Mouse (Mus musculus) liver, embryonic 12.5 days (tissue): Measurements from ENCODE around the gene Cldn17. TPM values are rescaled to one million over a fixed set of nuclear protein-coding genes. Genes with fewer than 3 reads are reported as not detected.

Source experiments
- ATAC-seq: fragments of 200-750 bp; cut with Nextera tagmentation; 2 replicates; pipeline ENCODE4 v1.8.0; 2017; ENCODE audit warnings: moderate number of reproducible peaks, mild to moderate bottlenecking, moderate library complexity
- H3K27ac ChIP-seq: fragments of 300-500 bp; sonication (generic); 2 replicates; pipeline ENCODE4 v1.5.1; 2016; ENCODE audit warnings: mild to moderate bottlenecking
- H3K27me3 ChIP-seq: fragments of 300-500 bp; sonication (generic); replicated peaks from 2 replicates; pipeline ENCODE4 v1.6.1; 2016; ENCODE audit warnings: mild to moderate bottlenecking, moderate library complexity
- H3K36me3 ChIP-seq: fragments of 300-500 bp; sonication (generic); 2 replicates; pipeline ENCODE4 v1.6.1; 2016; ENCODE audit warnings: mild to moderate bottlenecking, moderate library complexity
- H3K4me1 ChIP-seq: fragments of 300-500 bp; sonication (generic); 2 replicates; pipeline ENCODE4 v1.6.1; 2016
- H3K4me2 ChIP-seq: fragments of 300-500 bp; sonication (generic); 2 replicates; pipeline ENCODE4 v1.6.1; 2016; ENCODE audit warnings: mild to moderate bottlenecking, moderate library complexity
- H3K4me3 ChIP-seq: fragments of 300-500 bp; sonication (generic); 2 replicates; pipeline ENCODE4 v1.5.1; 2016; ENCODE audit warnings: mild to moderate bottlenecking, moderate library complexity
- H3K9ac ChIP-seq: fragments of 300-500 bp; sonication (generic); 2 replicates; pipeline ENCODE4 v1.6.1; 2016; ENCODE audit warnings: mild to moderate bottlenecking, moderate library complexity
- H3K9me3 ChIP-seq: fragments of 300-500 bp; sonication (generic); replicated peaks from 2 replicates; pipeline ENCODE4 v1.6.1; 2016; ENCODE audit warnings: mild to moderate bottlenecking, moderate library complexity
- WGBS: fragments of 180-500 bp; shearing (Covaris S2); methylation state at CpG from one replicate; pipeline ENCODE4 v1.1.7; 2016; ENCODE audit not compliant: insufficient replicate concordance; 5-methylcytosine and 5-hydroxymethylcytosine counted together
- polyA plus RNA-seq: library from polyadenylated mRNA; unstranded; fragments of >200 nt; fragmentation: Nextera tagmentation; extraction: Ambion mirVana; gene quantifications from 2 replicates; pipeline ENCODE4 v1.2.1, GENCODE M21; 2016

Gene Cldn17
- not detected in 2 replicates for polyA plus RNA-seq

GRCm38 (mm10) chr16:88506878-88507277 is at the start of gene Cldn17:
TSS of gene Cldn17 (minus strand) at chr16:88506978.
- ATAC-seq, result no peak
- no peaks in the 10 kb centered on the region for H3K27me3 ChIP-seq
- WGBS, result 79% methylated on average over 6 of the region's 6 CpGs
- H3K4me3 ChIP-seq, result no peak within 1 kb of the TSS
- no peaks in the 10 kb centered on the region for H3K4me1 ChIP-seq
- H3K36me3 ChIP-seq, result no peaks in the 10 kb centered on the region
- H3K4me2 ChIP-seq, result no peak within 1 kb of the TSS
- H3K9me3 ChIP-seq, result no peaks in the 10 kb centered on the region
- H3K27ac ChIP-seq, result no peak within 1 kb of the TSS
- no peak within 1 kb of the TSS for H3K9ac ChIP-seq

GRCm38 (mm10) chr16:88542488-88542887 is 35.7 kb upstream of the Cldn17 start:
- H3K4me3 ChIP-seq, result no peak overlapping the region
- H3K9ac ChIP-seq, result no peak overlapping the region
- WGBS, result 49% methylated on average over 6 of the region's 6 CpGs
- no peaks in the 10 kb centered on the region for H3K9me3 ChIP-seq
- H3K4me2 ChIP-seq, result no peak overlapping the region
- no peaks in the 10 kb centered on the region for H3K27me3 ChIP-seq
- H3K36me3 ChIP-seq, result no peaks in the 10 kb centered on the region
- H3K27ac ChIP-seq, result no peak overlapping the region
- H3K4me1 ChIP-seq, result no peaks in the 10 kb centered on the region
- ATAC-seq, result no peak

GRCm38 (mm10) chr16:88539841-88540487 is 33.2 kb upstream of the Cldn17 start:
- Histone ChIP-seq H3K9ac (no peak overlapping the region), H3K27me3 (no peaks in the 10 kb centered on the region), H3K4me1 (no peaks in the 10 kb centered on the region), H3K36me3 (no peaks in the 10 kb centered on the region), H3K4me2 (no peak overlapping the region), H3K27ac (no peak overlapping the region), H3K4me3 (no peak overlapping the region), H3K9me3 (no peaks in the 10 kb centered on the region)
- WGBS, result 49% methylated on average over 3 of the region's 3 CpGs
- ATAC-seq, result no peak

GRCm38 (mm10) chr16:88511348-88511747 is 4.6 kb upstream of the Cldn17 start:
- Histone ChIP-seq H3K4me3 (no peak overlapping the region), H3K4me2 (no peak overlapping the region)

GRCm38 (mm10) chr16:88508150-88508549 is 1.4 kb upstream of the Cldn17 start:
- 33% methylated on average over 4 of the region's 4 CpGs for WGBS
- H3K9ac ChIP-seq, result no peak overlapping the region
- H3K9me3 ChIP-seq, result no peaks in the 10 kb centered on the region
- H3K4me2 ChIP-seq, result no peak overlapping the region
- H3K4me3 ChIP-seq, result no peak overlapping the region
- no peaks in the 10 kb centered on the region for H3K27me3 ChIP-seq
- no peak for ATAC-seq
- no peaks in the 10 kb centered on the region for H3K4me1 ChIP-seq
- no peaks in the 10 kb centered on the region for H3K36me3 ChIP-seq
- no peak overlapping the region for H3K27ac ChIP-seq

More at GRCm38 (mm10) chr16:88511348-88511747, 4.6 kb upstream of the Cldn17 start:
- Histone ChIP-seq H3K9ac (no peak overlapping the region), H3K27me3 (no peaks in the 10 kb centered on the region), H3K36me3 (no peaks in the 10 kb centered on the region), H3K9me3 (no peaks in the 10 kb centered on the region), H3K4me1 (no peaks in the 10 kb centered on the region), H3K27ac (no peak overlapping the region)
- ATAC-seq, result no peak

- H3K4me3 ChIP-seq, result no peak overlapping the region
- H3K4me1 ChIP-seq, result no peaks in the 10 kb centered on the region
- H3K36me3 ChIP-seq, result no peaks in the 10 kb centered on the region
- no peak overlapping the region for H3K27ac ChIP-seq
- WGBS, result 85% methylated on average over 11 of the region's 11 CpGs
- ATAC-seq, result no peak
- H3K27me3 ChIP-seq, result no peaks in the 10 kb centered on the region
- H3K9ac ChIP-seq, result no peak overlapping the region
- no peaks in the 10 kb centered on the region for H3K9me3 ChIP-seq
- no peak overlapping the region for H3K4me2 ChIP-seq
These were observed 440 bp downstream of the Cldn17 start for GRCm38 (mm10) chr16:88506338-88506737.

- no peaks in the 10 kb centered on the region for H3K27me3 ChIP-seq
- H3K4me3 ChIP-seq, result no peak overlapping the region
- no peak for ATAC-seq
- no peaks in the 10 kb centered on the region for H3K4me1 ChIP-seq
- H3K9ac ChIP-seq, result no peak overlapping the region
- H3K36me3 ChIP-seq, result no peaks in the 10 kb centered on the region
- no peaks in the 10 kb centered on the region for H3K9me3 ChIP-seq
- H3K27ac ChIP-seq, result no peak overlapping the region
- H3K4me2 ChIP-seq, result no peak overlapping the region
These were observed 18.7 kb downstream of the Cldn17 start for GRCm38 (mm10) chr16:88488096-88488495.

- 41% methylated on average over 3 of the region's 3 CpGs for WGBS
- no peak overlapping the region for H3K27ac ChIP-seq
- H3K27me3 ChIP-seq, result no peaks in the 10 kb centered on the region
- H3K36me3 ChIP-seq, result no peaks in the 10 kb centered on the region
- H3K4me1 ChIP-seq, result no peaks in the 10 kb centered on the region
- ATAC-seq, result no peak
- H3K4me2 ChIP-seq, result no peak overlapping the region
- no peak overlapping the region for H3K4me3 ChIP-seq
- no peak overlapping the region for H3K9ac ChIP-seq
- no peaks in the 10 kb centered on the region for H3K9me3 ChIP-seq
These were observed 26.6 kb downstream of the Cldn17 start for GRCm38 (mm10) chr16:88480011-88480774.

- H3K27me3 ChIP-seq, result no peaks in the 10 kb centered on the region
- H3K4me2 ChIP-seq, result no peak overlapping the region
- no peak for ATAC-seq
- no peak overlapping the region for H3K9ac ChIP-seq
- H3K4me1 ChIP-seq, result no peaks in the 10 kb centered on the region
- H3K27ac ChIP-seq, result no peak overlapping the region
- no peaks in the 10 kb centered on the region for H3K9me3 ChIP-seq
- 79% methylated on average over 3 of the region's 3 CpGs for WGBS
- H3K36me3 ChIP-seq, result no peaks in the 10 kb centered on the region
- no peak overlapping the region for H3K4me3 ChIP-seq
These were observed 43.5 kb downstream of the Cldn17 start for GRCm38 (mm10) chr16:88463235-88463634.

Other genes starting within 250 kb of the Cldn17 start
- gene Grik1, start 216.7 kb downstream of the Cldn17 start, polyA plus RNA-seq, result 0.10 and 0.11 TPM in 2 replicates
- not detected in 2 replicates for gene Cldn8, start 56.2 kb upstream of the Cldn17 start, polyA plus RNA-seq
- gene Krtap24-1, start 105.3 kb upstream of the Cldn17 start, polyA plus RNA-seq, result not detected in 2 replicates
- not detected in 2 replicates for gene 2310079G19Rik, start 120.7 kb upstream of the Cldn17 start, polyA plus RNA-seq
- gene Krtap26-1, start 140.8 kb upstream of the Cldn17 start, polyA plus RNA-seq, result not detected in 2 replicates
- not detected in 2 replicates for gene Krtap27-1, start 164.7 kb upstream of the Cldn17 start, polyA plus RNA-seq
- not detected in 2 replicates for gene 2310061N02Rik, start 201.0 kb upstream of the Cldn17 start, polyA plus RNA-seq
- gene Krtap13-1, start 221.9 kb upstream of the Cldn17 start, polyA plus RNA-seq, result not detected in 2 replicates
- gene Krtap13, start 244.7 kb upstream of the Cldn17 start, polyA plus RNA-seq, result not detected in 2 replicates